Mouse (Mus musculus): ENCODE results near the gene Dcxr. TPM values are rescaled to one million over a fixed set of nuclear protein-coding genes. Genes with fewer than 3 reads are reported as not detected.

The Dcxr gene
- total and polyA plus RNA-seq, 3 experiments, result 12.2 to 14.1 TPM; not detected in 1

DNA sequence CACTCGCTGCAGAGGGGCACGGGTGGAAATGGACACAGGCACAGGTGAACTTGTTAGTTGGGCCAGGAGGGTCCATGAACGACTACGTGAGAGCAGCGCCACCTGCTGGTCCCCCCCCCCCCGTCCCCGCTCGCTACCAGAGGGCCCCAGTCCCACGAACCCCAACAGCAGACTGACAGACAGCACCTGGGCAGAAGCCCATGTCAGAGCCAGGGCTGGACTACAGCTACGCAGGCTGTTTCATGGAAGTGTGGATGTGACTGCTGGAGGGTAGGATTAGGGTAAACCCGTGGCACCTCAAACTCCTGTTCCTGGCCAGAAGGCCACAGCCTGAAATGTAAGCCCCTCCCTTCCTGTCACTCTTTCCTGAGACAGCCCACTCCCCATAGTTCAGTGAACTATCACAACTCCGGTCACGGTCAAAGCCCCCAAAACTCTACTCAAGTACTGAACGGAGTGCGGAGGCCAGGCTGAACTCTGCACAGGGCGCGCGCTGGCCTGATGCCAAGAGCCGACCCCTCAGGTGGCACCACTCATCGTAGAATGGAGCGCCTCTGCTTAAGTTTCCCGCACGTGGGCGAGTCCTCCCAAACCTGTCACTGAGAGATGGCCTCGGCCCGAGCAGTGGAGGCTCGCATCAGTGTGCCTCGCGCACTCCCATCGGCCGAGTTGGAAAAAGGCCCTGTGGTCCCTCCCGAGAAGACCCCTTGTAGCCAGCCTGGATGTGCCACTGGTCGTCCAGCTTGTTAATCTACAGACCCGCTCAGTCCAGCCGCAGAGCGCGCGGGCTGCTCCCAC lies 14.1 kb downstream of the Dcxr start:
- peak overlapping the region; percentile 80 for H3K9ac ChIP-seq (ENCODE audit: control insufficient read depth, low read depth, low read length, poor library complexity, severe bottlenecking)
- H3K36me3 ChIP-seq (ENCODE audit: control insufficient read depth in 1 of 2, insufficient read depth in 2 of 2, low read length in 2 of 2), result peaks cover 0 to 2% of the 10 kb centered on the region in 2 experiments; a peak in 1 of 4 replicates
- DNase-seq (ENCODE audit: low read depth, low spot score), result peak; percentile 88
- H3K27ac ChIP-seq (ENCODE audit: control insufficient read depth, low read depth, low read length), result peak overlapping the region; percentile 53
- no peaks in the 10 kb centered on the region for H3K27me3 ChIP-seq (ENCODE audit: control insufficient read depth in 1 of 2, insufficient read depth in 2 of 2, low read length in 2 of 2)
- TF ChIP-seq RAD21 (IDR thresholded peaks at IDR 0.05; ENCODE audit: low read depth, low read length), result peak; percentile 63
- TF ChIP-seq ZMIZ1 (IDR thresholded peaks at IDR 0.05; ENCODE audit: low read depth, low read length), result peak; percentile 30; the same call in 1 of the 2 replicates
- TF ChIP-seq E2F4 (IDR thresholded peaks at IDR 0.05; ENCODE audit: borderline replicate concordance, low read depth, low read length), result no peak
- TF ChIP-seq NELFE (IDR thresholded peaks at IDR 0.05; ENCODE audit: low read depth, low read length), result no peak
- 0 out of 2 replicates have a peak, but pooled peaks have one; percentile 5 for TF ChIP-seq MAX (IDR thresholded peaks at IDR 0.05; ENCODE audit: low read length)
- TF ChIP-seq MYB (IDR thresholded peaks at IDR 0.05; ENCODE audit: low read depth, low read length), result no peak
- peak; percentile 78 for TF ChIP-seq SMC3 (IDR thresholded peaks at IDR 0.05; ENCODE audit: low read depth, low read length)
- 0 out of 2 replicates have a peak, but pooled peaks have one; percentile 2 for TF ChIP-seq POLR2AphosphoS2 (IDR thresholded peaks at IDR 0.05; ENCODE audit: low read length)
- peak; percentile 70 to 96 (median 86) for TF ChIP-seq CTCF (IDR thresholded peaks at IDR 0.05 in 2 of 3, conservative IDR thresholded peaks at IDR 0.05 in 1 of 3; ENCODE audit: control insufficient read depth in 1 of 3, insufficient read depth in 1 of 3, low read depth in 2 of 3, low read length in 3 of 3, poor library complexity in 1 of 3, severe bottlenecking in 1 of 3)
- TF ChIP-seq ZC3H11A (IDR thresholded peaks at IDR 0.05; ENCODE audit: low read depth, low read length), result peak; percentile 40
- TF ChIP-seq TCF12 (IDR thresholded peaks at IDR 0.05; ENCODE audit: low read depth, low read length), result no peak
- TF ChIP-seq MXI1 (IDR thresholded peaks at IDR 0.05; ENCODE audit: low read depth, low read length), result peak; percentile 88
- TF ChIP-seq MAZ (IDR thresholded peaks at IDR 0.05; ENCODE audit: low read depth, low read length), result peak; percentile 86; the same call in 1 of the 2 replicates
- TF ChIP-seq JUND (IDR thresholded peaks at IDR 0.05; ENCODE audit: low read depth, low read length), result no peak
- 0 out of 2 replicates have a peak, but pooled peaks have one; percentile 28 for TF ChIP-seq HCFC1 (IDR thresholded peaks at IDR 0.05; ENCODE audit: low read depth, low read length)
- H3K4me3 ChIP-seq (ENCODE audit: control insufficient read depth in 1 of 2, insufficient read depth in 1 of 2, low read depth in 2 of 2, low read length in 2 of 2), result peak overlapping the region; percentile 62 to 73
- H3K4me1 ChIP-seq (ENCODE audit: control insufficient read depth in 1 of 2, insufficient read depth in 2 of 2, low read length in 2 of 2), result peaks cover 0 to 8% of the 10 kb centered on the region in 2 experiments; a peak in 3 of 4 replicates
- H3K79me2 ChIP-seq (ENCODE audit: control insufficient read depth, insufficient read depth, low read length, poor library complexity), result peaks cover 17% of the 10 kb centered on the region
- no peaks in the 10 kb centered on the region for H3K9me3 ChIP-seq (replicated peaks; ENCODE audit: insufficient read depth, low read length)

DNA sequence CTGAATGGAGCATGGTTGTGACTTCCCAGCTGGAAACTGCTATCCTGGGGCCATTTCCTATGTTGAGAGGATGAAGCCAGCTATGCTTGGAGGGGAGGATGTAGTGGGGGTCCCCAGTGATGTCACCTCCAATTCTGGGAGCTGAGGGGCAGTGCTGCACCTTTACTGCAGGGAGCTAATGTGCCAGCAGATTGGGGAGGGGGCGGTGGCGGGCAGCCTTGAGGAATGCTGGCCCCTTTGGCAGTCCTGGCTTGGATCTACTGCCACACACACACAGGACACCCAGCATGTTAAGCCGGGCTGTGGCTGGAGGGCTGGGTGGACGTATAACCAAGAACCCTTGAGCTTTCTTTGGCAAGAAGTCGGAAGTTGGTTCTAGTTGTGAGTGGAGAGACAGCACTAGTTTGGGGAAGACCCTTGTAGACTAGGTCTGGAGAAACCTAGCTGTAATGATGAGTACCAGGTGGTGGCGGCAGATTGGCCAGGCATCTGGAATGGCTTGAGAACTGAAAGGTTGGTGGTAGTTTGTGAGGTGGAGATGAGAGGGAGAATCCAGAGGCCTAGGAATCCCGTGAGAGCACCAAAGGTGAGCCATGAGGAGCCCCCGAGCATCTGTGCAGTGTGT lies 15.0 kb downstream of the Dcxr start:
- Histone ChIP-seq H3K9me3 (replicated peaks; ENCODE audit: insufficient read depth, low read length) (no peaks in the 10 kb centered on the region), H3K27ac (ENCODE audit: control insufficient read depth, low read depth, low read length) (no peak overlapping the region), H3K4me1 (ENCODE audit: control insufficient read depth in 1 of 2, insufficient read depth in 2 of 2, low read length in 2 of 2) (peaks cover 0 to 8% of the 10 kb centered on the region in 2 experiments; a peak in 3 of 4 replicates), H3K4me3 (ENCODE audit: control insufficient read depth in 1 of 2, insufficient read depth in 1 of 2, low read depth in 2 of 2, low read length in 2 of 2) (no peak overlapping the region), H3K9ac (ENCODE audit: control insufficient read depth, low read depth, low read length, poor library complexity, severe bottlenecking) (no peak overlapping the region), H3K27me3 (ENCODE audit: control insufficient read depth in 1 of 2, insufficient read depth in 2 of 2, low read length in 2 of 2) (no peaks in the 10 kb centered on the region), H3K79me2 (ENCODE audit: control insufficient read depth, insufficient read depth, low read length, poor library complexity) (peaks cover 17% of the 10 kb centered on the region), H3K36me3 (ENCODE audit: control insufficient read depth in 1 of 2, insufficient read depth in 2 of 2, low read length in 2 of 2) (peaks cover 0 to 2% of the 10 kb centered on the region in 2 experiments; a peak in 1 of 4 replicates)
- TF ChIP-seq POLR2AphosphoS5 (IDR thresholded peaks at IDR 0.05; ENCODE audit: borderline replicate concordance, low read depth, low read length) (no peak), JUND (IDR thresholded peaks at IDR 0.05; ENCODE audit: low read depth, low read length) (no peak), ZKSCAN1 (IDR thresholded peaks at IDR 0.05; ENCODE audit: low read depth, low read length) (no peak), BHLHE40 (IDR thresholded peaks at IDR 0.05; ENCODE audit: borderline replicate concordance, low read depth, low read length) (no peak), USF1 (IDR thresholded peaks at IDR 0.05; ENCODE audit: low read depth, low read length) (no peak), ELF1 (IDR thresholded peaks at IDR 0.05; ENCODE audit: low read depth, low read length) (no peak), MYC (IDR thresholded peaks at IDR 0.05; ENCODE audit: low read depth, low read length) (no peak), ZC3H11A (IDR thresholded peaks at IDR 0.05; ENCODE audit: low read depth, low read length) (no peak), GABPA (IDR thresholded peaks at IDR 0.05; ENCODE audit: low read depth, low read length) (no peak), CHD1 (IDR thresholded peaks at IDR 0.05; ENCODE audit: low read depth, low read length) (no peak), E2F4 (IDR thresholded peaks at IDR 0.05; ENCODE audit: borderline replicate concordance, low read depth, low read length) (no peak), MXI1 (IDR thresholded peaks at IDR 0.05; ENCODE audit: low read depth, low read length) (no peak)
- DNase-seq (ENCODE audit: low read depth, low spot score), result no peak

All from MEL (cell line).